Mouse (Mus musculus) liver, embryonic 14.5 days (tissue): ENCODE results near the gene Naa38. TPM values are rescaled to one million over a fixed set of nuclear protein-coding genes. Genes with fewer than 3 reads are reported as not detected.
A peak's percentile ranks its signal among the peaks of the same experiment; 100 is the strongest.
"Not testable (repeated sequence)": the region's sequence is repeated elsewhere in the genome, so short reads cannot be mapped to it uniquely, and the experiment has no call there.

Experiments
- ATAC-seq: fragments of 200-750 bp; cut with Nextera tagmentation; 2 replicates; pipeline ENCODE4 v1.8.0; 2017; ENCODE audit warnings: moderate number of reproducible peaks, mild to moderate bottlenecking, moderate library complexity; ENCODE audit not compliant: insufficient read depth
- DNase-seq, 3 experiments: peaks; one replicate each; pipeline ENCODE4 v3.0.0-alpha.2; 2012 to 2013; ENCODE audit warnings: low read depth in 3 of 3, low spot score in 3 of 3
- H3K27ac ChIP-seq: fragments of 300-500 bp; sonication (generic); 2 replicates; pipeline ENCODE4 v1.5.1; 2014; ENCODE audit warnings: moderate library complexity, mild to moderate bottlenecking, control low read depth, inconsistent platforms
- H3K27me3 ChIP-seq: fragments of 300-500 bp; sonication (generic); 2 replicates; pipeline ENCODE4 v1.6.1; 2014; ENCODE audit warnings: mild to moderate bottlenecking, low read length, moderate library complexity; ENCODE audit not compliant: control insufficient read depth, insufficient read depth
- H3K36me3 ChIP-seq: fragments of 300-500 bp; sonication (generic); replicated peaks from 2 replicates; pipeline ENCODE4 v1.6.1; 2014; ENCODE audit warnings: low read depth; ENCODE audit not compliant: control insufficient read depth, insufficient read depth
- H3K4me1 ChIP-seq, 2 experiments: fragments of 200-500 bp in 1 of 2; fragments of 300-500 bp in 1 of 2; sonication (generic) in 1 of 2; replicated peaks; 2 replicates each; pipeline ENCODE4 v1.6.1; 2012 to 2014; ENCODE audit warnings: antibody characterized with exemption in 1 of 2, inconsistent platforms in 1 of 2, low read length in 1 of 2; ENCODE audit not compliant: control insufficient read depth in 2 of 2, insufficient read depth in 2 of 2
- H3K4me2 ChIP-seq: fragments of 300-500 bp; sonication (generic); 2 replicates; pipeline ENCODE4 v1.6.1; 2014; ENCODE audit warnings: low read depth, mild to moderate bottlenecking, control low read depth, moderate library complexity
- H3K4me3 ChIP-seq, 2 experiments: fragments of 200-500 bp in 1 of 2; fragments of 300-500 bp in 1 of 2; sonication (generic) in 1 of 2; 2 replicates each; pipeline ENCODE4 v1.5.1; 2012 to 2014; ENCODE audit warnings: low read depth in 2 of 2, low read length in 2 of 2, mild to moderate bottlenecking in 2 of 2, control low read depth in 1 of 2, inconsistent platforms in 1 of 2, moderate library complexity in 1 of 2; ENCODE audit not compliant: insufficient read depth in 1 of 2
- H3K9ac ChIP-seq: fragments of 300-500 bp; sonication (generic); replicated peaks from 2 replicates; pipeline ENCODE4 v1.6.1; 2014; ENCODE audit warnings: mild to moderate bottlenecking, control low read depth, moderate library complexity
- H3K9me3 ChIP-seq: fragments of 300-500 bp; sonication (generic); 2 replicates; pipeline ENCODE4 v1.6.1; 2016; ENCODE audit warnings: low read length, mixed read lengths; ENCODE audit not compliant: control insufficient read depth
- CTCF ChIP-seq: IDR thresholded peaks from 2 replicates; pipeline ENCODE4 v1.5.1; 2016; ENCODE audit warnings: antibody characterized with exemption, low read depth, control low read depth
- EP300 ChIP-seq: IDR thresholded peaks from 2 replicates; pipeline ENCODE4 v1.6.1; 2016; ENCODE audit warnings: antibody characterized with exemption, low read depth
- WGBS: fragments of 180-500 bp; shearing (Covaris S2); extraction: QIAGEN DNeasy Blood & Tissue Kit; methylation state at CpG from one replicate; pipeline ENCODE4 v1.1.7; 2014; ENCODE audit not compliant: insufficient replicate concordance; 5-methylcytosine and 5-hydroxymethylcytosine counted together
- polyA plus RNA-seq, 2 experiments: library from polyadenylated mRNA; depleted of rRNA in 1 of 2; stranded (reverse) in 1 of 2; unstranded in 1 of 2; fragments of >200 nt; fragmentation: Nextera tagmentation in 1 of 2; extraction: Ambion mirVana in 1 of 2; gene quantifications; 2 replicates each; pipeline versions ENCODE4 v1.2.1 to v1.2.3; 2012 to 2014

Naa38 gene
- polyA plus RNA-seq, 2 experiments = 70.9 to 120 TPM

DNA sequence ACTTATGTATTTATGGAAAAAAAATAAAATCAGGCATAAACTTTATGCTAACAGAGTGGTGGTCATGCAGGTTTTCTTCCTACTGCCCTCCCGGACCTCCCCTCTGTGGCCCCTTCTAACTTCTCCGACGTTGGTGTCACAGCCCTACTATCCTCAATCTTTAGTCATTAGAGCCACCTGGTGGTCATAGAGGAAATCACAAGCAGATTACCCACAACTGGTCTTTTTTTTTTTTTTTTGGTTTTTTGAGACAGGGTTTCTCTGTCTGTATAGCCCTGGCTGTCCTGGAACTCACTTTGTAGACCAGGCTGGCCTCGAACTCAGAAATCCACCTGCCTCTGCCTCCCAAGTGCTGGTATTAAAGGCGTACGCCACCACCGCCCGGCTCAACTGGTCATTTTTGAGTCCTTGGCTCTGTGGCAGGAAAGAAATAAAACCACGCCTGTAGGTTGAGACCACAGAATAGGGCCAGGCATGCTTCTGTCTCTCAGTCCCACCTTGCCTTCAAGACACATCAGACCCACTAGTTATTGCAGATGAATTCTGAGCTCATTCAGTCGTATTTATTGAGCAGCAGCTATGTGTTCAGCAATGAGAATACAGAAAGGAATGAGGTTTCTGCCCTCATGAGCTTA lies 4.8 kb upstream of the Naa38 start:
- TF ChIP-seq CTCF (peak; percentile 78), EP300 (no peak)
- H3K4me3 ChIP-seq = no peak overlapping the region
- no peaks in the 10 kb centered on the region for H3K36me3 ChIP-seq
- no peaks in the 10 kb centered on the region for H3K9me3 ChIP-seq
- H3K27me3 ChIP-seq = no peaks in the 10 kb centered on the region
- ATAC-seq (no peak), DNase-seq (peak in 2 of 3 experiments; percentile 60 to 66)
- H3K4me2 ChIP-seq = no peak overlapping the region
- no peak overlapping the region for H3K9ac ChIP-seq
- 42% methylated on average over 10 of the region's 10 CpGs for WGBS
- H3K27ac ChIP-seq = no peak overlapping the region
- H3K4me1 ChIP-seq = peaks cover 0 to 3% of the 10 kb centered on the region in 2 experiments; a peak in 2 of 4 replicates

DNA sequence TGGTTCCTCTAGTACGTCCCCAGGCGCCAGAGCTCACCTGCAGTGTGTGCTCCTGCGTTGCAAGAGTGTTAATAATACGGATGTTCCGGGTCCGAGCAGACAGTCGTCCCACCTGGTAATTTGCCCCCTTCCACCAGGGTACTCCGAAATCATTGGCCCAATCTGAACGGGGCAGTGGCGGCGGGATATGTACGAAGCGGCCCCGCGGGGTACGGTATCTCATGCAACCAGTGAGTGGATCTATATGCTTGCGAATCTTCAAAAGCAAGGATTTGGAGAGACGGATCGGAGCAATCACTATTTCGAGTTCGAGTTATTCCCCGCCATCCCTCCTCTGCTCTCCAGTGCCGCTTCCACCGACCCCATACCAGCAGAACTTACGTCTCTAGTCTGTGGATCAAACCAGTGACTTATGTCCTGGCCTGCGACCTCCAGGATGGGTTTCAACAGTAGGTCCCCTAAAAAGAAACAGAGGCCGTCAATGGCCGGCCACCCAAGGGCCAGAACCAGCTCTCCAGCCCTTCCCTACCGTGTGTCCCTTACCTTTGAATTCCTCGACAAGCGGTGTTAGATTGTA lies 608 bp upstream of the Naa38 start:
- not testable (repeated sequence) for DNase-seq

DNA sequence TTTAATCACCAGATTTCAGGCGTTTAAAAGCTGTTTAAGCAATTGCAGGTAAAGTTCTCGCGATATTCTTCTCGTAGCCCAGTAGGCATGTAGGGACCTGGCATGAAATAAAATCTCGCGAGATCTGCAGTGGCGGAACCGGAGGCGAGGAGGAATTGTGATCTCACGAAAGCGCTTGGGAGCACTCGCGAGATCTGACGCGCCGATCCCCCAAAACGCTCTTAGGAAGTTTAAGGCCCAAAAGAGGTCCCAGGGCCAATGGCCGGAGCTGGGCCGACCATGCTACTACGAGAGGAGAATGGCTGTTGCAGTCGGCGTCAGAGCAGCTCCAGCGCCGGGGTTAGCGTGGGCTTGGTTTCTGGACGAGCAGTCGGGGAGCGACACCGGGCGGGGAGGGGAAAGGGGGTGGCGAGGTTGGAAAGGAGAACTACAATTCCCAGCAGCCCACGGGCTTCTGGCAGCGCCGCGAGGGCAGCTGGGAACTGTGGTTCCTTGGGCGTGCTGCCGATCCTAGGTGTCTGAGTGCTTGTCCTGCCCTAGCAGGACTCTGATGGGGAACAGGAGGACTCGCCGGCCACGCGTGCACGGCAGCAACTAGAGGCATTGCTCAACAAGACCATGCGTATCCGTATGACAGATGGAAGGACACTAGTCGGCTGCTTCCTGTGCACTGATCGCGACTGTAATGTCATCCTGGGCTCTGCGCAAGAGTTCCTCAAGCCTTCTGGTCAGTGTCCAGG lies 517 bp downstream of the Naa38 start:
- TF ChIP-seq CTCF (no peak), EP300 (peak; percentile 89)
- Histone ChIP-seq H3K27me3 (no peaks in the 10 kb centered on the region), H3K27ac (peak overlapping the region; percentile 89), H3K9ac (peak overlapping the region; percentile 97), H3K36me3 (peaks cover 1% of the 10 kb centered on the region; the same call in 1 of the 2 replicates), H3K4me1 (peaks cover 6 to 12% of the 10 kb centered on the region in 2 experiments), H3K4me2 (peak overlapping the region; percentile 94), H3K4me3 (peak overlapping the region; percentile 85 to 98), H3K9me3 (no peaks in the 10 kb centered on the region)
- ATAC-seq (peak; percentile 92), DNase-seq (peak; percentile 99)
- under 1% methylated on average over 48 of the region's 48 CpGs for WGBS

More for the DNA sequence above, 608 bp upstream of the Naa38 start:
- not testable (repeated sequence) for H3K9me3 ChIP-seq, ATAC-seq, H3K36me3 ChIP-seq, H3K27me3 ChIP-seq
- peak overlapping the region; percentile 94 for H3K4me2 ChIP-seq
- H3K4me1 ChIP-seq = peaks cover 6 to 12% of the 10 kb centered on the region in 2 experiments
- H3K4me3 ChIP-seq = peak overlapping the region; percentile 85 to 98
- peak overlapping the region; percentile 89 for H3K27ac ChIP-seq
- WGBS = 3% methylated on average over 30 of the region's 31 CpGs
- peak overlapping the region; percentile 97 for H3K9ac ChIP-seq

DNA sequence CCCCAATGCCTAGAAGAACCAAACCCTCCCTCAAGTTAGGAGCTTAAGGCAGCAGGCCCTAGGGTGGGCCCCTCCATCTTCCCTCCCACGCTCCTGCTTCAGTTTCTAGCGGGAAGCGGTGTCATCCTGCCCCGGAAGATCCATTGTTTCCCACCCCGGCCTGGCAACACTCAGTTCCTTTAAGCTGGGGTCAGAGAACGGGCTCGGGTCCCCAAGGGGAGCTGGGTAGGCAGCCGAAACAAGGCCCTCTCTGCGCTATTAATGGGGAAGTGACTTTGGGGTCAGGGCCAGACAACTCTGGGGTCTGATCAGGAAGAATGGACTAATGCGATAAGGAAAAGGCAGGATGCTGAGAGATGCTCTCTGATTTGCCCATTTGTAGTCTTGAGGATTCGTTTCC lies 1.5 kb downstream of the Naa38 start:
- TF ChIP-seq EP300 = no peak
- TF ChIP-seq CTCF = no peak
- H3K36me3 ChIP-seq = peaks cover 3% of the 10 kb centered on the region; the same call in 1 of the 2 replicates
- DNase-seq (no peak), ATAC-seq (no peak)
- H3K4me1 ChIP-seq = peaks cover 6 to 15% of the 10 kb centered on the region in 2 experiments
- peak overlapping the region; percentile 97 for H3K9ac ChIP-seq
- peak overlapping the region; percentile 85 to 92 for H3K4me3 ChIP-seq
- 12% methylated on average over 11 of the region's 11 CpGs for WGBS
- H3K9me3 ChIP-seq = no peaks in the 10 kb centered on the region
- no peaks in the 10 kb centered on the region for H3K27me3 ChIP-seq
- peak overlapping the region; percentile 94 for H3K4me2 ChIP-seq
- 0 out of 2 replicates have a peak overlapping the region, but pooled peaks have one; percentile 12 for H3K27ac ChIP-seq
